Mouse (Mus musculus): ENCODE results near the gene Csnk1g2. TPM values are rescaled to one million over a fixed set of nuclear protein-coding genes. Genes with fewer than 3 reads are reported as not detected.

The Csnk1g2 gene
- polyA plus RNA-seq, 1 experiment from 2014 or later = 75.4 TPM

- Histone ChIP-seq H3K4me1 (replicated peaks; ENCODE audit: control insufficient read depth, insufficient read depth) (no peaks in the 10 kb centered on the region), H3K4me2 (replicated peaks; ENCODE audit: low read depth) (no peak overlapping the region), H3K9ac (ENCODE audit: low read length) (no peak overlapping the region), H3K4me3 (ENCODE audit: low read depth, low read length) (no peak overlapping the region), H3K36me3 (ENCODE audit: control insufficient read depth, insufficient read depth, low read length) (peaks cover 16% of the 10 kb centered on the region), H3K27ac (replicated peaks) (no peak overlapping the region), H3K9me3 (ENCODE audit: control insufficient read depth, low read length) (no peaks in the 10 kb centered on the region), H3K27me3 (ENCODE audit: control insufficient read depth, insufficient read depth, low read length) (no peaks in the 10 kb centered on the region)
- ATAC-seq (ENCODE audit: low FRiP score, low TSS enrichment) (no peak), DNase-seq (ENCODE audit: low spot score) (no peak)
- WGBS = 90% methylated on average over 9 of the region's 9 CpGs
- TF ChIP-seq CTCF (IDR thresholded peaks at IDR 0.05; ENCODE audit: low read depth) (no peak), EP300 (optimal IDR thresholded peaks at IDR 0.05) (no peak)
Measured at GRCm38 (mm10) chr10:80610116-80610785, 12.4 kb upstream of the Csnk1g2 start.

GRCm38 (mm10) chr10:80611024-80611423 is 11.6 kb upstream of the Csnk1g2 start:
- H3K36me3 ChIP-seq (ENCODE audit: control insufficient read depth, insufficient read depth, low read length) = peaks cover 16% of the 10 kb centered on the region
- no peaks in the 10 kb centered on the region for H3K27me3 ChIP-seq (ENCODE audit: control insufficient read depth, insufficient read depth, low read length)
- TF ChIP-seq EP300 (optimal IDR thresholded peaks at IDR 0.05) (no peak), CTCF (IDR thresholded peaks at IDR 0.05; ENCODE audit: low read depth) (peak; percentile 83)
- ATAC-seq (ENCODE audit: low FRiP score, low TSS enrichment) = no peak
- H3K4me3 ChIP-seq (ENCODE audit: low read depth, low read length) = no peak overlapping the region
- no peak overlapping the region for H3K4me2 ChIP-seq (replicated peaks; ENCODE audit: low read depth)
- peak; percentile 55 for DNase-seq (ENCODE audit: low spot score)
- 62% methylated on average over 4 of the region's 4 CpGs for WGBS
- H3K4me1 ChIP-seq (replicated peaks; ENCODE audit: control insufficient read depth, insufficient read depth) = no peaks in the 10 kb centered on the region
- no peaks in the 10 kb centered on the region for H3K9me3 ChIP-seq (ENCODE audit: control insufficient read depth, low read length)
- no peak overlapping the region for H3K9ac ChIP-seq (ENCODE audit: low read length)
- H3K27ac ChIP-seq (replicated peaks) = no peak overlapping the region

- peaks cover 16% of the 10 kb centered on the region for H3K36me3 ChIP-seq (ENCODE audit: control insufficient read depth, insufficient read depth, low read length)
- H3K4me1 ChIP-seq (replicated peaks; ENCODE audit: control insufficient read depth, insufficient read depth) = no peaks in the 10 kb centered on the region
- no peak overlapping the region for H3K9ac ChIP-seq (ENCODE audit: low read length)
- TF ChIP-seq CTCF (IDR thresholded peaks at IDR 0.05; ENCODE audit: low read depth) = no peak
- TF ChIP-seq EP300 (optimal IDR thresholded peaks at IDR 0.05) = no peak
- no peak overlapping the region for H3K4me3 ChIP-seq (ENCODE audit: low read depth, low read length)
- DNase-seq (ENCODE audit: low spot score) (no peak), ATAC-seq (ENCODE audit: low FRiP score, low TSS enrichment) (no peak)
- no peak overlapping the region for H3K27ac ChIP-seq (replicated peaks)
- H3K4me2 ChIP-seq (replicated peaks; ENCODE audit: low read depth) = no peak overlapping the region
- 87% methylated on average over 3 of the region's 3 CpGs for WGBS
- no peaks in the 10 kb centered on the region for H3K9me3 ChIP-seq (ENCODE audit: control insufficient read depth, low read length)
- H3K27me3 ChIP-seq (ENCODE audit: control insufficient read depth, insufficient read depth, low read length) = no peaks in the 10 kb centered on the region
Measured at GRCm38 (mm10) chr10:80611905-80612304, 10.7 kb upstream of the Csnk1g2 start.

GRCm38 (mm10) chr10:80613821-80614220 is 8.8 kb upstream of the Csnk1g2 start:
- no peak overlapping the region for H3K9ac ChIP-seq (ENCODE audit: low read length)
- WGBS = 78% methylated on average over 3 of the region's 3 CpGs
- TF ChIP-seq CTCF (IDR thresholded peaks at IDR 0.05; ENCODE audit: low read depth) = 0 out of 2 replicates have a peak, but pooled peaks have one; percentile 4
- TF ChIP-seq EP300 (optimal IDR thresholded peaks at IDR 0.05) = no peak
- H3K27ac ChIP-seq (replicated peaks) = no peak overlapping the region
- no peak overlapping the region for H3K4me2 ChIP-seq (replicated peaks; ENCODE audit: low read depth)
- H3K36me3 ChIP-seq (ENCODE audit: control insufficient read depth, insufficient read depth, low read length) = peaks cover 10% of the 10 kb centered on the region; the same call in 1 of the 2 replicates
- no peak overlapping the region for H3K4me3 ChIP-seq (ENCODE audit: low read depth, low read length)
- ATAC-seq (ENCODE audit: low FRiP score, low TSS enrichment) (no peak), DNase-seq (ENCODE audit: low spot score) (no peak)
- H3K4me1 ChIP-seq (replicated peaks; ENCODE audit: control insufficient read depth, insufficient read depth) = no peaks in the 10 kb centered on the region
- no peaks in the 10 kb centered on the region for H3K9me3 ChIP-seq (ENCODE audit: control insufficient read depth, low read length)
- no peaks in the 10 kb centered on the region for H3K27me3 ChIP-seq (ENCODE audit: control insufficient read depth, insufficient read depth, low read length)

- Histone ChIP-seq H3K9ac (ENCODE audit: low read length) (no peak overlapping the region), H3K4me1 (replicated peaks; ENCODE audit: control insufficient read depth, insufficient read depth) (no peaks in the 10 kb centered on the region), H3K4me3 (ENCODE audit: low read depth, low read length) (no peak overlapping the region), H3K9me3 (ENCODE audit: control insufficient read depth, low read length) (no peaks in the 10 kb centered on the region), H3K27me3 (ENCODE audit: control insufficient read depth, insufficient read depth, low read length) (no peaks in the 10 kb centered on the region), H3K4me2 (replicated peaks; ENCODE audit: low read depth) (no peak overlapping the region), H3K36me3 (ENCODE audit: control insufficient read depth, insufficient read depth, low read length) (peaks cover 7% of the 10 kb centered on the region; the same call in 1 of the 2 replicates), H3K27ac (replicated peaks) (no peak overlapping the region)
- DNase-seq (ENCODE audit: low spot score) (no peak), ATAC-seq (ENCODE audit: low FRiP score, low TSS enrichment) (no peak)
- TF ChIP-seq EP300 (optimal IDR thresholded peaks at IDR 0.05) (no peak), CTCF (IDR thresholded peaks at IDR 0.05; ENCODE audit: low read depth) (no peak)
- WGBS = 88% methylated on average over 6 of the region's 6 CpGs
Measured at GRCm38 (mm10) chr10:80614351-80614750, 8.3 kb upstream of the Csnk1g2 start.

GRCm38 (mm10) chr10:80618181-80618580 is 4.5 kb upstream of the Csnk1g2 start:
- Histone ChIP-seq H3K27ac (replicated peaks) (no peak overlapping the region), H3K9me3 (ENCODE audit: control insufficient read depth, low read length) (no peaks in the 10 kb centered on the region), H3K27me3 (ENCODE audit: control insufficient read depth, insufficient read depth, low read length) (no peaks in the 10 kb centered on the region), H3K4me2 (replicated peaks; ENCODE audit: low read depth) (no peak overlapping the region), H3K4me3 (ENCODE audit: low read depth, low read length) (no peak overlapping the region), H3K4me1 (replicated peaks; ENCODE audit: control insufficient read depth, insufficient read depth) (peaks cover 4% of the 10 kb centered on the region; the same call in 1 of the 2 replicates), H3K36me3 (ENCODE audit: control insufficient read depth, insufficient read depth, low read length) (peaks cover 6% of the 10 kb centered on the region; the same call in 1 of the 2 replicates), H3K9ac (ENCODE audit: low read length) (no peak overlapping the region)
- no peak for DNase-seq (ENCODE audit: low spot score)
- TF ChIP-seq CTCF (IDR thresholded peaks at IDR 0.05; ENCODE audit: low read depth) = no peak
- ATAC-seq (ENCODE audit: low FRiP score, low TSS enrichment) = no peak
- 58% methylated on average over 9 of the region's 9 CpGs for WGBS
